Mouse (Mus musculus) C2C12 (cell line): ENCODE results near the gene Dnajb12.

Experiments used
- CEBPB ChIP-seq: IDR thresholded peaks from one replicate; pipeline ENCODE4 v1.6.1; 2011; ENCODE audit warnings: low read depth, mild to moderate bottlenecking, control low read depth, moderate library complexity
- CTCF ChIP-seq: IDR thresholded peaks from one replicate; pipeline ENCODE4 v1.5.1; 2011; ENCODE audit not compliant: control insufficient read depth, insufficient read depth, insufficient read length
- MAX ChIP-seq: IDR thresholded peaks from one replicate; pipeline ENCODE4 v1.6.1; 2011; ENCODE audit warnings: mild to moderate bottlenecking, control low read depth
- MYOD1 ChIP-seq: IDR thresholded peaks from one replicate; pipeline ENCODE4 v1.6.1; 2011; ENCODE audit warnings: low read depth; ENCODE audit not compliant: control insufficient read depth, insufficient read length
- USF1 ChIP-seq: IDR thresholded peaks from one replicate; pipeline ENCODE4 v1.6.1; 2011; ENCODE audit warnings: low read depth, mild to moderate bottlenecking, control low read depth, moderate library complexity

DNA sequence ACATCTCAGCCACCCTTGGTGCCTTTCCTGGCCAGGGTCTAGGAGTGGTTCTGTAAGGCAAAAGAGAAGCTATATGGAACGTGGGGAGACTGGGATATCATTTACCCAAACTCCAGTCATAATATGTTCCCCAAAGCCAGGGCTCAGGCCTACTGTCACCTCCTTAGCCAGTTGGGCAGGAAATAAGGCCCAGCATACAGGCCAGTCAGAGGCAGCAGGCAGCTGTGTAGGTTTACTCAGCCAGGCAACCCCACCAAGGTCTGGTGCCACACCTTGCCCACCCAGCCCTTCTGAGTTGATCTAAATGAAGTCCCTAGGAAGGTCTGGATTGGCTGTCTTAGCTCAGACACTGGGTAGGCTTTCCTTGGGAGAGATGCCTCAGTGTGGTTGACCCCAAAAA is 22.1 kb downstream of the Dnajb12 start:
- TF ChIP-seq MAX: no peak
- TF ChIP-seq CTCF: no peak
- no peak for TF ChIP-seq CEBPB
- TF ChIP-seq USF1: no peak
- TF ChIP-seq MYOD1: no peak
